Mouse (Mus musculus) kidney, adult 9 months (tissue): ENCODE measurements around the gene Olfr67.
"Not testable (repeated sequence)": the region's sequence is repeated elsewhere in the genome, so short reads cannot be mapped to it uniquely, and the experiment has no call there.

Source experiments
- DNase-seq: peaks from one replicate; pipeline ENCODE4 v3.0.0; 2022

The Olfr67 gene

DNA sequence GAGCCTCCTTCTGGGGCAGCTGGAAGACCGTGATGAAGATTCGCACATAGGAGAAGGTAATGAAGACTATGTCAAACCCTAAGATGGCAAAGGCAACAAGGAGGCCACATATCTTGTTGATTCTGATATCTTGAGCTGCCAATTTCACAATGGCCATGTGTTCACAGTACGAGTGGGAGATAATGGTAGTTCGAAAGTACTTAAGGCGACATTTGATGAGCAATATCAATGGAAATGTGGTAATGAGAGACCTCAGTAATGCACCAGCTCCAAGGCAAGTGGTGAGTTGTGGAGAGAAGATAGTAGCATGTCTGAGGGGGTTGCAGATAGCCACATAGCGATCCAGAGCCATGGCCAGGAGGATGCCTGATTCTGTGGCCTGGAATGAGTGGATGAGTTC, 23.9 kb downstream of the Olfr67 start:
- not testable (repeated sequence) for DNase-seq

DNA sequence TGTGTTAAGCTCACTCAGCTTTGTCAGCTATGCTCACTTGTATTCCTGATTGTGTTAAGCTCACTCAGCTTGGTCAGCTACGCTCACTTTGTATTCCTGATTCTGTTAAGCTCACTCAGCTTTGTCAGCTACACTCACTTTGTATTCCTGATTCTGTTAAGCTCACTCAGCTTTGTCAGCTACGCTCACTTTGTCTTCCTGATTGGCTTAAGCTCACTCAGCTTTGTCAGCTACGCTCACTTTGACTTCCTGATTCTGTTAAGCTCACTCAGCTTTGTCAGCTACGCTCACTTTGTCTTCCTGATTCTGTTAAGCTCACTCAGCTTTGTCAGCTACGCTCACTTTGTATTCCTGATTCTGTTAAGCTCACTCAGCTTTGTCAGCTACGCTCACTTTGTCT, 29.4 kb downstream of the Olfr67 start:
- not testable (repeated sequence) for DNase-seq

DNA sequence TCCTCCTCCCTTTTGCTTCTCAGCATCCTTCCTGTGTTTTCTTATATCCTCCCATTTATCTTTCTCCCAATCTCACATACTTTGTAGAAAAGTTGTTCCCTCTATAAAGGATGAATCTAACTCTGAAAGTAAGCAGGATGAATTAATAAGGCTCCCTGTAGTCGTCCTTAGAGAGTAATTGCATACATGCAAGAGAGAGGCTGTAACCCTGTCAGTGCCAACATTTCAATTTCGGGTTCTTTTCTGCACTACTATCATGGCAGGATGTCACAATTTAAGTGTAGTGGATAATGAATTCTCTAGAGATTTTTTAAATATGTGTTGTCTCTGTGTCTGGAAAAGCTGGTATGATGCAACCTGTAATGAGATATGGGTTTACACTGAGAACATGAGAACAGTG, 34.4 kb downstream of the Olfr67 start, which contains the start of gene Olfr630:
TSS of gene Olfr630 (minus strand) at position 101 of the 400 bp plus-strand sequence.
- DNase-seq: no peak

DNA sequence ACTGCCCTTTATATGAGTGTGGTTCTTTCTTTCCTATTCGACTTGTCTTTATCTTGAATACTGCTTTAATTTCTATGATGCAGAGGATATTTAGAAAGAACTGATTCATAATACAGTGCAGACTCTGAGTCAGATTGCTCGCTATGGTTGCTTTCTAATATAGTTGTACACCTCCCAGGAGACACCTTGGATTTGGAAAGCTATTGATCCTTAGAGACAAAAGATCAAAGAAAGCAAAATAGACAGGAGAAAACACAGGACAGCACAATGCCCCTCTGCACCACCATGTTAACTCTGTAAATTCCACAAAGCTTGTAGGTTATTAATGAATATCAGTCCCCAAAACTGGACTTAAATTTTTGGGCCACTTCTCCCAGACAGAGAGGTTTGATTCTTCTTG, 46.8 kb downstream of the Olfr67 start, which contains the start of gene Olfr629:
TSS of gene Olfr629 (minus strand) at position 101 of the 400 bp plus-strand sequence.
- no peak for DNase-seq
